Mouse (Mus musculus) ES-Bruce4 (cell line): ENCODE data around the gene Hrh2.

Experiments
- CTCF ChIP-seq: IDR thresholded peaks from one replicate; pipeline ENCODE4 v1.8.1; 2011; ENCODE audit warnings: low read depth, low read length
- EP300 ChIP-seq: IDR thresholded peaks from 2 replicates; pipeline ENCODE4 v1.6.1; 2011; ENCODE audit warnings: low read depth, low read length; ENCODE audit not compliant: insufficient read depth
- POLR2A ChIP-seq: IDR thresholded peaks from one replicate; pipeline ENCODE4 v1.8.1; 2011; ENCODE audit warnings: low read length; ENCODE audit not compliant: insufficient read depth

GRCm38 (mm10) chr13:54257580-54258223, 65.8 kb downstream of the Hrh2 start:
- TF ChIP-seq POLR2A (no peak), CTCF (no peak), EP300 (no peak)
